Mouse (Mus musculus) CD4-positive, CD25-positive, alpha-beta regulatory T cell, adult 4 months (primary cell): ENCODE measurements around the gene Rras2. TPM values are rescaled to one million over a fixed set of nuclear protein-coding genes. Genes with fewer than 3 reads are reported as not detected.

Experiments used
- ATAC-seq: one replicate; pipeline ENCODE4 v1.8.0; 2017
- polyA plus RNA-seq, 2 experiments: library from polyadenylated mRNA; unstranded; fragments of 100-300 nt; shearing (Covaris generic); gene quantifications; one replicate each; pipeline ENCODE4 v1.2.1; 2017

The Rras2 gene
- polyA plus RNA-seq, 2 experiments from 2014 or later, result 7.8 to 11.1 TPM

DNA sequence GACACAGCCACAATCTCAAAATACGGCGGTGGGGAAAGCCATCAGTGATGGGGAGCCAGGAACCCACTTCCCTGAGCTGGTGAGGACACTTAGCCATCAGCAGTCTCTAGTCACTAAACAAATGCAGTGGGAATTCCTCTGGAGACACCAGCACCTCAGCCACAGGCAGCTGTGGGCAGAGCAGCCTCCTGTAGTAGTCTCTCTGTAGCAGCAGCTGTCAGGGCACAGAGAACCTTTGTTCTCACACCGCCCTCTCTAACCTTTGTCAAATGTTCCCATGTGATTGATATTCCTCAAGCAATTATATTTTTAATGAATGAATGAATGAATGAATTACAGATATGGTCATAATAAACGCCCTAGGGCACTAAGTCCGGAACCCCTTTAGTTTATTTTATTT, 46.2 kb downstream of the Rras2 start:
- no peak for ATAC-seq

DNA sequence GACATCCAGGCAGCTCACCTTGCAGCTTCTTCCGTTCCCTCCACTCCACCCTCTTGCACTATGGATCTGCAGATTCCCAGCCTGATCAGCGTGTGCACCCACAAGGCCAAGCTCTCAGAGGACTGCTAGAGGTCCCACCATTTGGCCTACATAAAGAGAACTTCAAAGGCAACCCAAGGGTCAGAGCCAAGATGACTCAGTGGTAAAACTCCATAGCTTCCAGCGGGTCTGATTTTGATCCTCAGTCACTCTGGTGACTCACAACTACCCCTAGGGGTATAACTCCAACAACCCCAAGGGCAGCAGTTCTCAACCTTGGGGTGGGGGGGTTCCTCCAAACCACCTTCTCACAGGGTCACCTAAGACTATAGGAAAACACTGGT, 47.1 kb downstream of the Rras2 start:
- ATAC-seq, result no peak

DNA sequence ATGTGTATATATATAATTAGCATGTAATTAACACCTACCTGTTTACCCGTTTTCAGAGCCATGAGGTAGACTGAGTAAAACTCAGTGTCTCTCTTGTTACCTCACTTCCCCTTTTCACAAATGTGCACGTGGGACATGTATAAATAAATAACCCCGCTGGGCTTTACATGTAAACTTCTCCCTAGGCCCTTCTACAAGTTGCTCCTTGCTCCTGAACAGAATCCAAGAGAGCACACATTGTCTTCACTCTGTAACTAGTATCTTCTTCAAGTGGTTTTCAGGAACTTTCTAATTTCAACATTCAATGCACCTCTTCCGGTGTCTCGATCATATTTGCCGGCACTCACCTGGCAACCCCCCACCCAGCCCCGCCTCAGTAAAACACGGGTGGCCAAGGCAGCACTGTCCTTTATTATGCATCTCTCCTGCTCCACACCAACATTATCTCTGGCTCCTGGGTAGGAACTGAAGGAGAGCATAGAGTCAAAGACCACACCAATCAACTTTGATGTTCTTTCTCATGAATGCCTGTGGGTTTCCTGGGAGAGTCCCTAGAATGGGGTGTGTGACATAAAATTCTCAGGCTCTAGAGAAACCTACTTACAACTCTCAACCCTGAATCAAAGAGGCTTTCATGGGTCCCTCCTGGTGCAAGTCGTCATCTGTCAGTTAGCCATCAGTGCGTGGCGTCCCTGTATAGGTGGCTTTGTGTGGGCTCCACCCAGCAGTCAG, 47.7 kb downstream of the Rras2 start:
- ATAC-seq, result peak; percentile 71

DNA sequence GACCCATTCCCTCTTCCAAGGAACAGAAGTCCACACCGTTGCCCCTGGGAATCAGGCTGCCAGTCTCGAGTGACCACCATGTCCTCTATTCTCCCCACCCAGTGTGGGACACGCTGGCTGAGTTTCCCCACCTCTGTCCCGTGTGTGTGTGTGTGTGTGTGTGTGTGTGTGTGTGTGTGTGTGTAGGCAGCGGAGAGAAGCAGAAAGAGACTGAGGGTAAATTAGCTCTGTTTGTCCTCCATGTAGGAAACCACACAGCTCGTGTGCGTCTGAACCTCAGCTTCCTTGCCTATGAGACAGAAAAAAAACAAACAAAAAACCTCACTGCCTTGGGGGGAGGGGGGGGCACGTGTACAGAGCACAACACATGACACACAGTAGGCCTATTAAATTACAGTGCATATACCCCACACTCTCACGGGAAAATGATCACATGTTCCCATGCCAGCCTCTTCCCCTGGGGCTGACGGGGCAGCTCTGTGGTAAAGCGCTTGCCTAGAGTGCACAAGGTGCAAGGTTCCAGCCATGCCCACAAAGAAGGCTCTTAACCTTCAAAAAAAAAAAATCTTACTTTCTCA, 48.5 kb downstream of the Rras2 start:
- peak; percentile 68 for ATAC-seq

DNA sequence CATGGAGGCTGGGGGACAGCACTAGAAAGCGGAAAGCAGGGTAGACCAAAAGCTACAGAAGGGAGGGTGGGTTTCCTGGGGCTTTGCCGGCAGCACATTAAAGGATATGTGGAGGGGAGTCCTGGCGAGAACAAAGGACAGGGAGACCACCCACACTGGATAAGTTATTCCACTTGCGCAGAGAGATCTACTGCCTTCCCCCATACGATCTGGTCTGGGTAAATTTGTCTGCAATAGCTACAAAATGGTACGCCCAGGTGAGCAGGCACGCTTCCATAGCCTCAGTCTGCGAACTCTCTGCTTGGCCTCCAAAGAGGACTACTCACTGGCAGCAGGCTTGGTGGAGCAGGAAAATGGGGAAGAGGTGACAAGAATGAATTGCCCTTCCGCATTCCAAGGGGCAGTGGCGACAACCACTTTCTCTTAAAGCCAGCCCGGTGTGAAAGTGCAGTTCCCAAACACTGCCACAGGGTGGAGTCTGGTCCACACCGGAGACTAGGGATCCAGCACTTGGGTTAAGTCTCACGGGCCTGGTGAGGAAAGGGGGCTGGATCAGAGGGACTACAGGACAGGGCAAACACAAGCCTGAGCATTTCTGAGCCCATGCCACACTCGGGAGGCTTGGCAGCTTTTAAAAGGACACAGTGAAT, 50.9 kb downstream of the Rras2 start:
- ATAC-seq, result peak; percentile 44

DNA sequence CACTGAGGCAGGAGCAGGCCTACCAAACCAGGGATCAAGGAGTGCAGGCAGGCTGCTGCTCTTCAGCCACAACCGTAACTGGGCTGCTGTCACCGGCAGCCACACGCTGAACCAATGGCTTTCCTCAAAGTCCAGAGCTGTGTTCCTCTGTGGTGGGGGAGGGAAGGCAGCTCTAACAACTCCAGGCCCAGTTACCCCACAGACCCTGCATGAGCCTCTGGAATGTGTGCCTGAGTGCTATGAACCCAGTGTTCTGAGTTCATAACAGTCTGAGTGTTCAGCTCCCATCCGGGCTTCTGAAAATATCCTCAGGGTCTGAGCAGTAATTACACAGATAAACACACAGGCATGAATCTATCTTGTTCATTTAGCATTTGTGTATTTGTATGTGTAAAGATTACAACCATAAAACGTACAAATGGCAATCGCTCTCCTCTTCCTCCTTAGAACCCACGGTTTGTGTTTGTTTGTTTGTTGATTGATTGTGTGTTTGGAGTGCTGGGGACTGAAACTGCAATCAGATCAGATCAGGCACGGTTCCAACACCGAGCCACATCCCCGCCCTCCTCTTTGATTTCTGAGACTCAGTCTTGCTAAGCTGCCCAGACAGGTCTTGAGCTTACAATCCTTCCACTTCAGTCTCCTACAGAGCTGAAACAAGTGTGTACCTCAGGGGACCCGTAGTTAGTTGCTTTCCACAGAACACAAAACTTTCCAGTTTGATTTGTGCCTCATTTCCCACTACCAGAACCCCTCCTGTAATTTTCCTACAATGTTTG, 52.0 kb downstream of the Rras2 start:
- no peak for ATAC-seq

DNA sequence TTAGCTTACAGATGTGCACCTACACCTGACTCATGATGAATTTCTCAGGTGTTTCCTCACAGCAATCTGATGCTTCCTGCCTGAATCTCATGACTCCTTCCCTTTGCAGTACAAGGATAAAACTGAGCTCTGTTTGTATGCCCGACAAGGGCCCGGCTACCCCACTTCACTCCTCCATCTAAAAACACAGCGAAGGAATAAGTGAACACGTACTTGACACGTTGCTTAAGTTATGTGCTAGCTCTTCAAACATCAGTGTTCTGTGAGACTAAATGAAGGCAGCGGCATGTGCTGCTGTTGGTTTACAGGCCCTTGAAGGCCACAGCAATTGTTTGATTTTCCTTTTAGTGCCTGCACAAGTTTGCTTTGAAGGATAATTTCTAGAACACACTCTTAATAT, 53.6 kb downstream of the Rras2 start:
- no peak for ATAC-seq

DNA sequence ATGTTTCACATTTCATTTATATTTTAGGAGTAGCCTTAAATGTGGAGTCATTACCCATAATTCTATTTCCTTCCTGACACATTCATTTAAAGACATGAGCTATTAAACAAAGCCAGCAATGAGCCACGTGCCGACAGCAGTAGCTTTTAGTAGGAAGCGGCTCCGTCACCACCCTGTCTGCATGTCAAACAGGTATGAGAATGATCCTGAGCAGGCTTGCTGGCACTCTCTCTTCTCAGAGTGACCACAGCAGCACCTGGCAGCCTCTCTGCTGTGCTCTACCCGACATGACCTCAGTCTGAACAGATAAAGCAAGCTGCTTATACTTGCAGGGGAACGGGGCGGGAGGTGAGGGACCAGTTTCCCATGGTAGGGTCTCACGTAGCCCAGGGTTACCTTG, 54.0 kb downstream of the Rras2 start:
- ATAC-seq, result no peak

DNA sequence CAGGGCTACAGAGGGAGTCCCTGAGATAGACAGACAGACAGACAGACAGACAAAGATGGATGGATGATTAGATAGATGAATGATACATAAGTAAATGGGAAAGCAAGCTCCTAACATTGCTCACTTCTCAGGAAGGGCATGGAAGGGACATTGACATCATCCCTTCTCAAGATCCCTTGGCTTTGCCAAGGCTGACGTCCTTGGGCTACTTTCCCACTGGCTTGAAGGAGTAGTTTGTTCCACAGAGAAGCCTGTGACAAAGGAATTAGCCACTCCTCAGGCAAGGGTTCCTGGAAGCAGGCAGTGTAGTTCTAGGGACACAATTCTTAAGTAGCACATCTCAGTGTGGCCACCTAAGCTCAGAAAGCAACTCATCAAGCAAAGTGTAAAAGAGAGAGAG, 55.1 kb downstream of the Rras2 start:
- no peak for ATAC-seq

DNA sequence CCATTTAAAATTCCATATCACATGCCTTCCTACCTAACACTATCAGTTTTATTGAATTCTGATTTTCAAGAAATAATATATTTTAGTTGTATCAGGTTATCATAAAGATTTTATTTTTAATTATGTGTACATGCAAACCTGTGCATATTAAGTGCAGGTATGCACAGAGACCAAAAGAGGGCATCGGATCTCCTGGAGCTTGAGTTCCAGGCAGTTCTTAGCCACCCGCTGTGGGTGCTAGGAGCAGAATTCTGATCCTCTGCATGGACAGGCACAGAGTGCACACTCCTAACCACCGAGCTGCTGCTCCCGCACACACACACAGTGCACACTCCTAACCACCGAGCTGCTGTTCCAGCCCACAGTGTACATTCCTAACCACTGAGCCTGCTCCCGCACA, 57.1 kb downstream of the Rras2 start:
- ATAC-seq, result no peak

DNA sequence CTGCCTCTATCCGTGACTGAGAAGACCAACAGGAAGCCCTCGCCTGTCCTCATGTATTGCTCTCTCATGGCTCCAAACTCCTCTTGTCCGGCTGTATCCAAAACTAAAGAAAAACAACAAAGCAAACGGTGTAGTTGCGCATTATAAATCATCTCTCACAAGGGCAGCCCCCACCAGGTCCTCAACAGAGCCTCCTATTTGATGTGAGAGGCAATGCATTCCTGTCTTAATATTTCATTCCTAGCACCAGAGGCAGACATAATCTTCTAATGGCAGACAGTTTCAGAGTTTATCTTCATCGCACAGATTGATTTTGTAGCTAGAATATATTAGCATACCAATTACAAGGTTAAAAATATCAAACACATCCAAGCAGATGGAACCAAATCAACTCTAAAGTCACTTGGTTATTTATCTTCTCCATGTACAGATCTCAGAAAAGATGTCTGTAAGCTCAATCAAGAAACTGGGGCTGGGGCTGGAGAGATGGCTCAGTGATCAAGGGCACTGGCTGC, 58.6 kb downstream of the Rras2 start:
- no peak for ATAC-seq

DNA sequence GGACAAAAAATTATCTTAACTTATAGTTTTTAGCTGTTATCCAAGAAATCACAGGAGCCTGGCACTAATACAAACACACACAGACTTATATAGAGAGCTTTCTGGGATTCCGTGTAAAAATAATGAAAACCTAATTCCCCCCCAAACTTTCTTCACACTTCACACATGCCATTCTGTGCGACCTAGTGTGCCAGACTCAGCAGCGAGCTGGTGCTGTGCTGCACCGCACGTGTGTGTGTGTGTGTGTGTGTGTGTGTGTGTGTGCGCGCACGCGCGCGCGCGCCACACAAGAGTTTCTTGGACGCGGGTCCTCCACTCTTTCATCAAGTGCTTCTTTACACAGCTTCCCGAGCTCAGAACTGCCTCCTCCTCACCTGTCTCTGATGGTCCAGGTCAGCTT, 59.4 kb downstream of the Rras2 start:
- ATAC-seq, result no peak

DNA sequence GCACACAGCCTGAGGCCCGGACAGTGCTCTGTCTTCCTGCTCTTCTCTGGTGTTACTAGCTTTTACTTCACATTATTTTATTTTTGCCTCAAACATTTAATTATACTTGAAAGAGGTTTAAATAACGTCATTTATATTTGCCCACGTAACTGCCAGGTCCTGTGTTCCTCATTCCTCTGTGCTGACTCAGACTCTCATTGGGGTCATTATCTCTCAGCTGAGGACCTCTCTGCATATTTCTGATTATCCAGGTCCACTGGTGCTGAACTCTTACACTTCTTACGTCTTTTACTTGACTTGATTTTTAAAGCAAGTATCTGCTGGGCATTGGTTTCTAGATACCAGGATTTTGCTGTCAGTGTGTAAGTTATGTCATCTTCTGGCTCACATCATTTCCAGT, 63.9 kb downstream of the Rras2 start:
- no peak for ATAC-seq

DNA sequence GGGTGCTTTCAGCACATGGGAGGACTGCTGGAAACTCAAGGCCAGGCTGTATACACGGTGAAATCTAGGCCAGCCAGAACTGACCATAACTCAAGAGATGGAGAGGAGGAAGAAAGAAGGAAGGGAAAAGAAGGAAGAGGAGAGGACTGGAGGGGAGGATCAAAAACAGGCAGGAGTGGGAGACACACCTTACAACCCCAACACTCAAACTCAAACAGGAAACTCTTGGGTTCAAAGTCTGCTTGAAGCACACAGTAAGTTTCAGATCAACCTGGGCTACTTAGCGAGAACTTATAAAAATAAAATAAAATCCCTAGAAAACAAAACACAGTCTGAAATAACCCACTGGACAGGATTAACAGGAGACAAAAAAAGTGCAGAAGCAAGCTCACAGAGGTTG, 71.8 kb downstream of the Rras2 start:
- ATAC-seq, result no peak

DNA sequence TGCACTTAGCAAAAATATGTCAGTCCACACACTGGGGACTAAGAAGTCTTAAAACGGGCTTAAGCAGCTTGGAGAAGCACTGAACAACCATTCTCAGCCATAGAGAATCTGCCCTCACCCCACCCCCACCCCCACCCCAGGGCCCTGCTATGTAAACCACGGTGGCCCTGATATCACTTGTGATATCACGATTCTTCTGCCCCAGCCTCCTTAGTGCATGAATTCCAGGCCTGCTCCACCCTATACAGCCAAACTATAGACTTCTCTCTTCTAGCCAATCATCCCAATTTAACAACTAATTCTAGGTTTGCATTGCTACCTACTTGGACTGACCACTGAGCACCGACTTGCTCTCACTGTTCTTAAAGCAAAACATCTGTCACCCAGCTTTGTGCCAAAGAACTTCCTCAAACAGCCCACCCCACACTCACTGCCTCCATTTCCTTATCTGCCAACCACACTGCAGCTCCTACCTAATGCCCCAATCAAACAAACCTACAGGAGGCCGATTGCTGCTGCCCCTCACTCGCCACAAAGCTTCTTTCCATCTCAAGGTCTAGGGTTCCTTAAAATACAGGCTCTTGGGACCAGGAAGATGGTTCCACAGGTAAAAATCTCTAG, 73.5 kb downstream of the Rras2 start:
- ATAC-seq, result no peak

DNA sequence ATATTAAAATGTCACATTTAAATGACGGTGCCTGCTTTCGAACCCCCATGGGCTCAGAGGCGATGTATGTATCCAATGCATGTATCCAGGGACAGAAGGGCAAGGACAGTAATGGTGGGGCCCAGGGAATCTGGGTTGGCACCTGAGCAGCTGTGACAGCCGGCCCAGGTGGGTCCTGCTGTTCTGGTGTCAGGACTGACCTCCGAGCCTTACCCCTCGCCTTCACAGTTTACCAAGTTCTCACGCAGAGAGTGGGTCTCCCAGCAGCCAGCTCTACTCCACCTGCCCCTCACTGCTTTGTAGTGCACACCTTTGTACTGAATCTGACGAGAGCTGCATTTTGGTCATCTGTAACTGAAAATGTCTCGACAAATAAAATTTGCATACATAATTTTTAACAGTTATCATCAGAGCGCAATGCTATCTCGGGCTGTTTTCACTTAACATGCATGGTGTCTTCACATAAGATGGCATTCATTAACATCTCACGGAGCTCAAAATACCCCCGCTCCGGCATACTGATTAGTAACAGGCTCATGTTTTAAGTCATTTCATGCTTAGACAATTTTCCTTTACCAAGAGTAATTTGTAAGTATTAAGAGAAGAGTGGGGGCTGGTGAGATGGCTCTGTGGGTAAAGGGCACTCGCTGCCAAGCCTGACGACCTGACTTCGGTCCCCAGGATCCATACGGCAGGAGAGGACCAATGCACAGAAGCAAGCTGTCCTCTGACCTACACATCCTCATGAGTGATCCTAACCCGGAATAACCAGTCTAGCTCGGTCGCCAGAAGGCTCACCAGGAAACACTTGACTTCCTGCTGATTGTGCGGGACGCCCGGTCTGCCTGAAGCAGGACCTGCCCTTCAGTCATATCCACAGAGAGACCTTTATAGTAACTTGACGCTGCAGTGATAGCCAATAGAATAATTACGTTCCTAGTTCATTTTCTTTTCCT, 74.3 kb downstream of the Rras2 start:
- ATAC-seq, result no peak

DNA sequence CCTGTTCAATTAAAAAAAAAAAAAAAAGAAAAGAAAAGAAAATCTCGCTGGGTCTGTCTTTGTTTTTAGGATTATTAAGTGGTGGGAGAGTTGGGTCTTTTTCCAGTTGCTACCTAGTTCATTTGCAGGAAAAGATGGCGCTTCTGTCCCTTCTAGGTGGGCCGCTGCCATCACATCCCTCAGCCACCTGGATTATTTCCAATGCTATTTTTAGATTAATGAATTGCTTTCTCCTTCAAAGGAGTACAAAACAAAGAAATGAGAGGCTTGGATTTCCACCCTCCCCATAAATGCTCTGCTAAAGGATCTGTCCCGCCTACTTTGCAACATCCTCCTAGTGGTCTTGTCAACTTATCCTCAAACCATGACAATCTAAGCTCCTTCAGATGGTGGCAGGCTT, 76.2 kb downstream of the Rras2 start:
- ATAC-seq, result no peak

DNA sequence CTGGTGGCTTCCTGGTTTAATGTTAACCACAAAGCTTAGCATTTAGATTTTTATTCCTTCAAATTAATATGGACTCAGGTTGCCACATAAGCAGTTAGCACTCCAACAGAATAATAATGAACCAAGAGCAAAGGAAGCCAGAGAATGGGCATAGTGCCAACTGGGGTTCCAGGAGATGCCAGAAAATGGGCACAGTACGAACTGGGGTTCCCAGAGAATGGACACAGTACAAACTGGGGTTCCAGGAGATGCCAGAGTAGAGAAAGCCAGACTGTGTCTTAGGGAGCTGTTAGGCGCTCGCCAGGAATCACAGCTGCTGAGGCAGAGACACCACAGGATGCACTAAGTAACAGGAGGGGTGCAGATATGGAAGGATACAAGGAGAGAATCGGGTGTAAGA, 80.3 kb downstream of the Rras2 start:
- ATAC-seq, result no peak

DNA sequence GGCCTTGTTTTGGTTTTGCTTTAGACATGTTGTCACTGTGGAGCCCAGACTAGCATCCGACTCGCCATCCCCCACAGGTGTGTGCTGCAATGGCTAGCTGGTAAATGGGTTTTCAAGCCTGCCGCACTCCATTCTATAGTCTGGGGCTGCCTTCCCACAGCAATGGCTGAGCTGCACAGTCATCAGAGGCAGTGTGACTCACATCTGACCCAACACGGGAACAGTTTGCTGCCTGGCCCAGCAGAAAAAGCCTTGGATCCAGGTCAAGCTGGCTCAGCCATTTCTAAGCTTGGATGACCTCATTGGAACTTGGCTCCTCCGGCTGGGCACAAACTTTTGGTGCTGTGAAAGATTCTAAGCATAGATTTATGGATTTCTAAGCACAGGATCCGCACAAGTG, 88.0 kb downstream of the Rras2 start:
- ATAC-seq, result no peak

DNA sequence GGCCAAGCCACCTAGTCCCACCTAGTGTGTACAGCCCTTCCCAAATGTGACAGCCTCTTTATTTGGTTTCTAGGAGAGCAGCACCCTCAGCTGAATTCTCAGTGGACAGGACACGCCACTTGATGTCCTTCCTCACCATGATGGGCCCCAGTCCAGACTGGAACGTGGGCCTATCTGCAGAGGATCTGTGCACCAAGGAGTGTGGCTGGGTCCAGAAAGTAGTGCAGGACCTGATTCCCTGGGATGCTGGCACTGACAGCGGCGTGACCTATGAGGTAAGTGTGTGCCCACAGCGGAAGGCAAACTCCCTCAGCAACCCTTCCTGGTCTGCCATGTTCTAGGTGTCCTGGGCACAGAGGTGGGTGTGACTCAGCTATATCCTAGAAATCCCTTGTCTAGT, 88.8 kb downstream of the Rras2 start:
- no peak for ATAC-seq

DNA sequence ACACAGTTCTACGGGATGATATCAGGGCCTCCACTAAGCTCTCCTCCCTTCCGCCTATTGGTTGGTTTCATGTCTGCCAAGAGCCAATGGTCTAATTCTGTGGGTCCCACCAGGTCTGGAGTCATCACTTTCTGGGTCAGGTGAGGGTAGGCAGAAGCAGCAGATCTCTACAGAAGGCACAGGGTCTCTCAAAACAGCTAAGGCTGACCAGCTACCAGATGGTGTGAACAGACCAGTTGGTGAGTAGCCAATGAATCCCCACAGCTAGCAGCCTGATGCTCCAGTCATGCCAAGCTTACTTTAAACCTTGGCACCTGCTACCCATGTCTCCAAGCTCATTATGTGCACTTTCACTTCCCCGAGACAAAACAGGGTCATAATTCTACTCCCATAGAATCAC, 90.2 kb downstream of the Rras2 start:
- ATAC-seq, result no peak

DNA sequence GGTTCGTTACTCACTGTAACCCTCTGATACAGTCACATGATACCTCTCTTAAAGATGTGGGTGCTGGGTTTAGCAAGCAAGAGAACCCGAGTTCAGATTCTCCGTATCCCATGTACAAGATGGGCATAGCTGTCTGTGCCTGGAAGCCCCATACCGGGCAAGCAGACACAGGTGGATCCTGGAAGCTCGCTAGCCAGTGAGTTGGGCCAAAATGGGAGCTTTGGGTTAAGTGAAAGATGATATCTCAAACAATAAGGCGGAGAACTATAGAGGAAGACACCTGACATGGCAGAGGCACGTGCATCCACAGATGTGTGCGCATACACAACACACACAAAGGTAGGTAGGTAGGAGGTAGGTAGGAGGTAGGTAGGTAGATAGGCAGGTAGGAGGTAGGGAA, 90.7 kb downstream of the Rras2 start:
- ATAC-seq, result no peak
